Mouse (Mus musculus): ENCODE data around the gene Armcx2. TPM values are rescaled to one million over a fixed set of nuclear protein-coding genes. Genes with fewer than 3 reads are reported as not detected.
A peak's percentile ranks its signal among the peaks of the same experiment; 100 is the strongest.
"Not testable (repeated sequence)": the region's sequence is repeated elsewhere in the genome, so short reads cannot be mapped to it uniquely, and the experiment has no call there.

The Armcx2 gene
- total RNA-seq, 1 experiment, result 20.7 TPM

DNA sequence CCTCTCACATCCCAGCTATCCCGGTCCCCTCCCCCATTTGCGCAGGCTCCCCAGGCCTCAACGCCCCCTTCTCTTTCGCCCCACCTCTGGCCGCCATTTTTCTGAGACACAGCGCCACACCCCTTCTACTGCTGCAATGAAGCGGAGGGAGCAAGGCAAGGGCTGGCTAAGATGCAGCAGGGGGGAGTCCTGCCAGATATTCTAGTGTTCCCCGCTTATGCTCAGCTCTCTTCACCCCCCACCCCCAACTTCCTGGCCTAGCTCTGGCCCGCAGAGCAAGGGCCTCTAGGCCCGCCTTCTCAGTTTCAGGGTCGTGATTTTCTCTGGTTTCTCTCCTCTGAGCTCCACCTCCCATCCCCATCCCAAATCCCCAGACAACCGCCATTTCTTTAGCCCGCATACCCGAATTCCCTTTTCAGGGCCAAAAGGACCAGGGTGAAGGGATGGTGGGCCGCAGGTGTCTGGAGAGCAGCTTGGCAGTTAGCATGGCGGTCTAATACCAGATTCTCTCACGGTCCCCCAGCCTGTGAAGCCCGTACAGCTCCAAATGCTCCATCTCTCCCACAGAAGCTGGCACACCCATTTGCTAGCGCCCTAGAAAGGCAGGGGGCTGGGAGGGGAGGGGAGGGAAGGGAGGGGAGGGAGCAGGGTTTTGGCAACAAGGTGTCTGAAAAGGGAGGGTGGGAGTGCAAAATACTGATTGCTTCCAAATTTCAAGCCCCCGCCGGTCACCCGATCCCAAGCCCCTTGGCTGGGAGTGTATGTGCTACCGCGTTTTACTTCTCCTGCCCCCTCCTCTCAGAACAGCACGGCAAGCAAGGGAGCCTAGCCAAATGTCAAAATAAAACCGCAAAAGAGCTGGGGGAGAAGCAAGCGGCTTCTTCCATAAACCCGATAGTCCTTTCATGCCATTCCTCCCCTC lies 927 bp downstream of the Armcx2 start:
- H3K4me3 ChIP-seq (ENCODE audit: insufficient read depth in 1 of 2, low read depth in 1 of 2, low read length in 2 of 2, poor library complexity in 1 of 2, severe bottlenecking in 1 of 2), result peak overlapping the region; percentile 69 to 72
- DNase-seq (ENCODE audit: low read depth, low spot score), result peak; percentile 25
- no peaks in the 10 kb centered on the region for H3K4me1 ChIP-seq (ENCODE audit: control insufficient read depth in 2 of 2, insufficient read depth in 2 of 2, low read length in 2 of 2, poor library complexity in 1 of 2)
- H3K9ac ChIP-seq (ENCODE audit: insufficient read depth, low read depth, low read length, poor library complexity, severe bottlenecking), result peak overlapping the region; percentile 72
- in situ Hi-C loops (cut with MboI; ENCODE audit: low sequenced_read_pairs in 2 of 2, unreplicated experiment in 2 of 2), result no loop called here
- H3K9me3 ChIP-seq (ENCODE audit: control insufficient read depth, insufficient read depth, low read depth, low read length), result no peaks in the 10 kb centered on the region
- peak overlapping the region; percentile 45; the same call in 1 of the 2 replicates for H3K27ac ChIP-seq (ENCODE audit: insufficient read depth, low read depth, low read length, poor library complexity, severe bottlenecking)
- TF ChIP-seq MAFK (IDR thresholded peaks at IDR 0.05; ENCODE audit: insufficient read depth, low read depth, low read length) (no peak), HCFC1 (IDR thresholded peaks at IDR 0.05; ENCODE audit: borderline replicate concordance, insufficient read depth, low read length) (no peak), CHD2 (IDR thresholded peaks at IDR 0.05; ENCODE audit: low read depth, low read length) (no peak), ZNF384 (IDR thresholded peaks at IDR 0.05; ENCODE audit: low read depth, low read length) (no peak), ZC3H11A (IDR thresholded peaks at IDR 0.05; ENCODE audit: borderline replicate concordance, low read depth, low read length) (no peak)
- H3K36me3 ChIP-seq (ENCODE audit: control insufficient read depth, insufficient read depth, low read length, poor library complexity, severe bottlenecking), result peaks cover 3% of the 10 kb centered on the region; the same call in 1 of the 2 replicates

DNA sequence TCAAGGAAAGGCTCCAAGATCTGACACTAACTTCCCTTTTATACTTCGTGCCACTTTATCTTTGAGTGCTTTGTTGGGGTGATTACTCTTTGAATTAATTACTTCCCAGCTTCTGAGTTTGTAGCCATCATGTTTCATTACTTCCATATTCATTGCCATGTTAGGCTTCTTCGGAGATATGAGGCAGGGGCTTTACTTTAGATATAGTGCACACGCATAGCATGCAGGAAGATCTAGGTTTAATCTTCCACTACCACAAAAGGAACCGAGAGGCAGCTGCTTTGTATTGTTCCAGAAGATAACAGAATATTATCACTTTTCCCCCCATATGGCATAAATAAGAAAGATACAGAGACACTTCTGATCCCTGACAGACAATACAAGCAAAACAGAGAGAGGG lies 21.3 kb downstream of the Armcx2 start:
- in situ Hi-C loops (cut with MboI; ENCODE audit: low sequenced_read_pairs in 2 of 2, unreplicated experiment in 2 of 2), result no loop called here
- no peak overlapping the region for H3K4me3 ChIP-seq (ENCODE audit: insufficient read depth in 1 of 2, low read depth in 1 of 2, low read length in 2 of 2, poor library complexity in 1 of 2, severe bottlenecking in 1 of 2)
- H3K4me1 ChIP-seq (ENCODE audit: control insufficient read depth in 2 of 2, insufficient read depth in 2 of 2, low read length in 2 of 2, poor library complexity in 1 of 2), result no peaks in the 10 kb centered on the region
- no peak for DNase-seq (ENCODE audit: low read depth, low spot score)
- TF ChIP-seq MAFK (IDR thresholded peaks at IDR 0.05; ENCODE audit: insufficient read depth, low read depth, low read length) (no peak), CHD2 (IDR thresholded peaks at IDR 0.05; ENCODE audit: low read depth, low read length) (no peak), ZC3H11A (IDR thresholded peaks at IDR 0.05; ENCODE audit: borderline replicate concordance, low read depth, low read length) (no peak), HCFC1 (IDR thresholded peaks at IDR 0.05; ENCODE audit: borderline replicate concordance, insufficient read depth, low read length) (no peak), ZNF384 (IDR thresholded peaks at IDR 0.05; ENCODE audit: low read depth, low read length) (no peak)
- no peak overlapping the region for H3K27ac ChIP-seq (ENCODE audit: insufficient read depth, low read depth, low read length, poor library complexity, severe bottlenecking)
- no peaks in the 10 kb centered on the region for H3K9me3 ChIP-seq (ENCODE audit: control insufficient read depth, insufficient read depth, low read depth, low read length)
- no peaks in the 10 kb centered on the region for H3K36me3 ChIP-seq (ENCODE audit: control insufficient read depth, insufficient read depth, low read length, poor library complexity, severe bottlenecking)
- H3K9ac ChIP-seq (ENCODE audit: insufficient read depth, low read depth, low read length, poor library complexity, severe bottlenecking), result no peak overlapping the region

DNA sequence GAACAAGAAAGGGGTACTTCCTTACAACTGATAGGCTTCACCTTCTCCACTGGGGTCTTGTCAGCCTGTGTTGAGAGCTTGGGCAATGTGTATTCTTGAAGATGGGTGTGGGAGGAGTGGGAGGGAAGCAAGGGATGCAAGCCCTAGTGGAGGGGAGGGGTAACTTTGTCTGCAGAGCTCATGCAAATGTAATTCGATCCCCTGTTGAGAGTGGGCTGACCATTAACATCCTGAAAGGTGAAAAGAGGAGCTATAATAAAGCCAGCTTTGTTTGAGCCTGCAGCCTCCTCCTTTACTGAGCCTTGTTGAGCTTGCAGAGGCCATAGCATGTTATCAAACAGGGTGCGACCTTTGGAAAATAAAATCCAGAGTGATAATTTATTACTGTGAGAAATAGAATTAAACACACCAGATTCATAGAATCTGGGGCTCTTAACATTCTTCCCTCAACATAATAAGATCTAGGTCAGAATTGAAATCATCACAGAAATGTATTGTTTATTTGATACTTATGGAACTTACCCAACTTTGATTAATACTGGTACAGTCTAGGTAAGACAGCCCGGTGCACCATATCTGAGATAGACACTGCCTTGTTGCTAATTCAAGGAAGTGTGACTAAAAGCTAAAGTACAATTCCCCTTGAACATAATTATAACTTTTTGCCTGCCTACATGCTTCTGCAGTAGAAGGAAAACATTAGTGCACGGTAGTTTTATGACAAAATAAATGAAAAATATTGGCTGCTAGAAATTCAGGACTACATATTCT lies 45.4 kb downstream of the Armcx2 start:
- H3K36me3 ChIP-seq (ENCODE audit: control insufficient read depth, insufficient read depth, low read length, poor library complexity, severe bottlenecking), result not testable (repeated sequence)

DNA sequence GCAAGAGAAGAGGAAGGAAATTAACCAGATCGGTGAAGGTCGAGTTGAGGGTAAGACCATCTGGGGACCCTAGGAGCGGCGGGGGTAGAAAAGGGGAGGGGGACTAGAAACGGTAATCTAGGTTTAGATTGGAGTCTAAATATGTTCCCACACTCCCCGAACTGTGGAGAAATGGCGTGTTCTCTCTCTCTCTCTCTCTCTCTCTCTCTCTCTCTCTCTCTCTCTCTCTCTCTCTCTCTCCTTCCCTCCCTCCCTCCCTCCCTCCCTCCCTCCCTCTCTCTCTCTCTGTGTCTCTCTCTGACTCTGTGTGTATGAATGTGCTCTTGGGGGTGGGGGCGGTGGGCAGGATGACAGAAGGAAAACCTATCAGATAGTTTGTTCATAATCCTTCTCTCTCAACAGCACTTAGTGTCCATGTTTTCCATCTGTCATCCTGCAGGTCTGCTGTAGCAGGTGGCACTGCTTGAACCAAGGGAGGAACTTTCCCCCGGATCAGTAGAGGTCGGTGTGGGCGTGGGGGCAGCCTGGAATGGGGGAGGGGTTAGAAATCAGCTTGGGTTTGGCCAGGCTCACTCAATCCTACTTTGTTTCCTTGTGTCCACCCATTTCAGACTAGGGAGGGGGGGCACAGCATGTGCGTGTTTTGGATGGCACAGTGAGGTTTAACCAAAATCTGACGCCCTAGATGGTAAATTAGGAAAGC lies 51.6 kb downstream of the Armcx2 start:
- Histone ChIP-seq H3K4me3 (ENCODE audit: insufficient read depth in 1 of 2, low read depth in 1 of 2, low read length in 2 of 2, poor library complexity in 1 of 2, severe bottlenecking in 1 of 2) (peak overlapping the region; percentile 62 to 72), H3K27ac (ENCODE audit: insufficient read depth, low read depth, low read length, poor library complexity, severe bottlenecking) (no peak overlapping the region), H3K9me3 (ENCODE audit: control insufficient read depth, insufficient read depth, low read depth, low read length) (no peaks in the 10 kb centered on the region), H3K36me3 (ENCODE audit: control insufficient read depth, insufficient read depth, low read length, poor library complexity, severe bottlenecking) (no peaks in the 10 kb centered on the region), H3K4me1 (ENCODE audit: control insufficient read depth in 2 of 2, insufficient read depth in 2 of 2, low read length in 2 of 2, poor library complexity in 1 of 2) (peaks cover 0 to 2% of the 10 kb centered on the region in 2 experiments; a peak in 1 of 4 replicates), H3K9ac (ENCODE audit: insufficient read depth, low read depth, low read length, poor library complexity, severe bottlenecking) (peak overlapping the region; percentile 22; the same call in 1 of the 2 replicates)
- TF ChIP-seq ZC3H11A (IDR thresholded peaks at IDR 0.05; ENCODE audit: borderline replicate concordance, low read depth, low read length) (no peak), HCFC1 (IDR thresholded peaks at IDR 0.05; ENCODE audit: borderline replicate concordance, insufficient read depth, low read length) (no peak), ZNF384 (IDR thresholded peaks at IDR 0.05; ENCODE audit: low read depth, low read length) (no peak), MAFK (IDR thresholded peaks at IDR 0.05; ENCODE audit: insufficient read depth, low read depth, low read length) (no peak), CHD2 (IDR thresholded peaks at IDR 0.05; ENCODE audit: low read depth, low read length) (no peak)
- in situ Hi-C loops (cut with MboI; ENCODE audit: low sequenced_read_pairs in 2 of 2, unreplicated experiment in 2 of 2), result no loop called here
- no peak for DNase-seq (ENCODE audit: low read depth, low spot score)

More for the DNA sequence above, 45.4 kb downstream of the Armcx2 start:
- H3K9me3 ChIP-seq (ENCODE audit: control insufficient read depth, insufficient read depth, low read depth, low read length); H3K9ac ChIP-seq (ENCODE audit: insufficient read depth, low read depth, low read length, poor library complexity, severe bottlenecking); DNase-seq (ENCODE audit: low read depth, low spot score); H3K27ac ChIP-seq (ENCODE audit: insufficient read depth, low read depth, low read length, poor library complexity, severe bottlenecking); H3K4me1 ChIP-seq (ENCODE audit: control insufficient read depth in 2 of 2, insufficient read depth in 2 of 2, low read length in 2 of 2, poor library complexity in 1 of 2); H3K4me3 ChIP-seq (ENCODE audit: insufficient read depth in 1 of 2, low read depth in 1 of 2, low read length in 2 of 2, poor library complexity in 1 of 2, severe bottlenecking in 1 of 2); in situ Hi-C loops (cut with MboI; ENCODE audit: low sequenced_read_pairs in 2 of 2, unreplicated experiment in 2 of 2): not testable (repeated sequence)
